Mouse (Mus musculus) neural tube, embryonic 10.5 days (tissue): ENCODE measurements around the gene Col18a1.

ENCODE experiments used
- DNase-seq: peaks from one replicate; pipeline ENCODE4 v3.0.0-alpha.2; 2017; ENCODE audit warnings: low spot score; ENCODE audit errors: extremely low spot score

Col18a1 gene

GRCm38 (mm10) chr10:77068469-77068868, 97.9 kb downstream of the Col18a1 start:
- no peak for DNase-seq

DNA sequence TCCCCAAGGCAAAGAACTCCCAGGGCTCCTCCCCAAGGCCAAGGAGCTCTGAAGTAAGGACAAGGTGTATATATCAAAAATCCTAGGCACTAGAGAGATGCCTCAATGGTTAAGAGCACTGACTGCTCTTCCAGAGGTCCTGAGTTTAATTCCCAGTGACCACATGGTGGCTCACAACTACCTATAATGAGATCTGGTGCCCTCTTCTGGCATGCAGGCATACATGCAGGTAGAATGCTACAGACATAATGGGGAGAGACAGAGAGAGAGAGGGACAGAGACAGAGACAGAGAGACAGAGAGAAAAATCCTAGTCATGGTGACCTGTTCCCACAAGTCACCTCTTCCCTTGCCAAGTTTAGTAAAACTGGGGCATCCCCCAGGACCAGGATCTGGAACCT, 101.7 kb downstream of the Col18a1 start:
- DNase-seq, result no peak

DNA sequence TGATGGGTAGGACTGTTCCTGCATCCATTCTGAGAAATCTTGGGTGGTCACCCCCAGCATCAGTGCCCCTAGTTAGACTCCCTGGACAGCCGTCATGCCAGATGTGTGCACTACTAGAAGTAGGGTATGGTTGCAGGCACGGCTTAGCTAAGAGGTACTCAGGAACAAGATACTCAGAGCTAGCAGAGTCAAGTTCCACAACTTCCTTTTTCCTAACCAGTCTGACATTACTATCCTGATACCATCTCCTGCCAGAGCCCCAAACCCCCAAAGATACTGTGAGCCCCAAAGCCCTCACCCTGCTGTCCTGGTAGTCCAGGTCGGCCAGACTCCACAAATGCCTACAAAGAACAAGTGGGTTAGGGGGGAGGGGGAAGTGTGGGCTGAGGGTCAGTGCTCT, 102.1 kb downstream of the Col18a1 start:
- no peak for DNase-seq

- DNase-seq, result no peak
These were observed 103.8 kb downstream of the Col18a1 start for GRCm38 (mm10) chr10:77062393-77063010.

DNA sequence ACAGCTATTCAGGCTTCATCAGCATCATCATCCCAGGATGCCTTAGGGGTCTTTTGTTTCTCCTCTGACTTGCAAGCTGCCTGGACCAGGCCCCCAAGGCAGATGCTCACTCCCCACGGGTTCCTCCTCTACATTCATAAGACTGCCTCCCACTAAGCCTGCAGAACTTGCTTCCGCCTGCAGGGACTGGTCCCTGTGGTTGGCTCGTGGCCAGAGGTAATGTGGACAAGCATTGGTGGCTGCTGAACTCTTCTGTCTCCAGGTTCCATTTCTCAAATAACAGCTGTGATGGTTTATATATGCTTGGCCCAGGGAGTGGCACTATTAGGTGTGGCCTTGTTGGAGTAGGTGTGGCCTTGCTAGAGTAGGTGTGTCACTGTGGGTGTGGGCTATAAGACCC, 104.9 kb downstream of the Col18a1 start:
- DNase-seq, result no peak

DNA sequence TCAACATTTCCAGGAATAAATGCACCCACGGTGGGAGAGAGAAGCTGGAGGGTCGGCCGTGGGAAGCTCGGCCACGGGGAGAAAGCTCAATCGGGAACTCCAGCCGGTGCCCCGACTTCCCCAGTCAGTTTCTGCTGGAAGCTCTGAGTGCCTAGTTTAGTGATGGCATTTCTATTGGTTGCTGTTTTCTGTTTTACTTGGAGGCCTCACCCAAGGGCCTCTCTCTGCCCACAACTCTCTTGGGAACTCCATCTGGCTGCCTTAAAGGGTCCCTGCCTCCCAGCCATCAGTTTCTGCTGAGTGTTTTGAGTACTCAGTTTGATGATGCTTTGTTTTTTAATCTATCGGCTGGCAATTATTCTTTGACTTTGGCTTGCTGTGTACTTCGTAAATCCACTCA, 109.6 kb downstream of the Col18a1 start:
- DNase-seq, result no peak

DNA sequence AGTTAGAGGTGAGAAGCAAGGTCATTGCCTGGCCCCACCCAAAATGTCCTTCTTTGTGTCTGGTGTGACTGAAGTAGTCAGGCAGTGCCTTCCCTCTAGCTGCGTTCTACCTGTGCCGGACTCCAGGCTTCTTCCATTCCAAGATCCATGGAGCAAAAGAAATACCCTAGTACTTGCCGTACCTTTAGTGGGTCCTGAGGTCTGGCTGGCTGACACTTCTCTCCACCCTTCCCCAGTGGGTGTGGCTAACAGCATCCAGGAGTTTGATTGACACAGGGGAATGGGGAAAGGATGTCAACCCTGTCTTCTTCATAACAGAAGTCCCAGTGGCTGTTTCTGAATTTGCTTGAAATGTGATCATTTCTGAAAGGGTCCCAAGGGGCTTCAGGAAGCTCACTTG, 117.7 kb downstream of the Col18a1 start:
- no peak for DNase-seq

DNA sequence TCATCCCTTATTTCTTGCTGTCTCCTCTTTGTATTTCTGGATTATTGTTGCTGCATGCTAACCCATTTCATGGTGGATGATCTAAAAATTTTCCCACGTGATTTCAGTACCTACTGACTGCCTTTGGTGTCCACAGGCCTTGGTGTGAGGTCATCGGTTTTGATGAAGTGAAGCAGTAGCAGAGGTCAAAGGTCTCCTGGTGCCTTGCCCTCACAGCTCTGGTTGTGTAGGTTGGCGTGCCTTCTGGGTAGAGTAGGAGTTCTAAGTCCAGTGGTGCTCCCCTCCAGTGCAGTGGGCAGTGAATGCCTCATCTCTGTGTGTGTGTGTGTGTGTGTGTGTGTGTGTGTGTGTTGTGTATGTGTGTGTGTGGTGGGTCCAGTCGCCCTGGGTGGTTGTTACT, 118.2 kb downstream of the Col18a1 start:
- DNase-seq, result no peak

DNA sequence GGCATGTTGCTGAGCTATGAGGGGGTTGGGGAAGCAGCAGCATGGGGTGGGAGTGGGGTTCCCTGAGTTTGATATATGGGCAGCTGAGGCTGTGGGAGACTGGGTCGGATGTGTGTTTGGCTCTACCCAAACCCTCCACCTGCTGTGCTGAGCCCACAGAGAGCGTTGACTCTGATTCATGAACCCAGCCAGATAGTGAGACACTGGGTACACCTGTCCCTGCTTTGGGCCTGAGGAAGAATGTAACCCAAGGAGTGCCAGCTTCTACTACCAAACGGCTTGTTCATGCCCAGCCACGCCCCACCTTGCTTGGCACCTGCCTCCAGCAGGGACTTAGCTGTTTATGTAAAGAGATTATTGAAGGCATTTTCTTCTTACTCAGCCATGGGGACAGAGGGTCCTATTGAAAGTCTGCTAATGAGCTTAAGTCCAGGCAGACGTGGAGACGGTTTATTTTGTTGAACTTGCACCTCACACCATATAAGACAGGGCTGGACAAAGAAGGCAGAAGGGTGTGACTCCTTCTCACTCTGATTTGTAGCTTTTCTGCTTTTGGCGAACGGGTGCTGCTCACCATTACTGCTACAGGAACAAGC, 127.7 kb downstream of the Col18a1 start:
- DNase-seq, result no peak

DNA sequence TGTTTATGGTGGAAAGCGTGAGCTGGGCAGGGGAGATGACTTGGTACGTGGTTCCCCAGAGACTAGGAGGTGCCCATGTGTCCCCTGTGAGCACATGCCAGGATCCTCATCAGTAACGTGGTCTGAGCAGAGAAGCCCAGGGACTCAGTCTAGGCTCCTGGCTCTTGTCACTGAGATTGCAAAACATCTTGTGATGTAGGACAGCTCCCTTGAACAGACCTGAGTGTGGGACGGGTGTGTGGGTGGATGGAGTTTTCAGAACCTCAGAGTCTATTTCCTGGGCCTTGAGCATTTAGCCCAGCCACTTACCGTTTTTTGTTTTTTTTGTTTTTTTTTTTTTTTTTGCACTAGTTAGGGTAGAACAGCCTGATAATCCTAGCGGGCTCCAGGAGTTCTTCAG, 130.9 kb downstream of the Col18a1 start:
- no peak for DNase-seq

DNA sequence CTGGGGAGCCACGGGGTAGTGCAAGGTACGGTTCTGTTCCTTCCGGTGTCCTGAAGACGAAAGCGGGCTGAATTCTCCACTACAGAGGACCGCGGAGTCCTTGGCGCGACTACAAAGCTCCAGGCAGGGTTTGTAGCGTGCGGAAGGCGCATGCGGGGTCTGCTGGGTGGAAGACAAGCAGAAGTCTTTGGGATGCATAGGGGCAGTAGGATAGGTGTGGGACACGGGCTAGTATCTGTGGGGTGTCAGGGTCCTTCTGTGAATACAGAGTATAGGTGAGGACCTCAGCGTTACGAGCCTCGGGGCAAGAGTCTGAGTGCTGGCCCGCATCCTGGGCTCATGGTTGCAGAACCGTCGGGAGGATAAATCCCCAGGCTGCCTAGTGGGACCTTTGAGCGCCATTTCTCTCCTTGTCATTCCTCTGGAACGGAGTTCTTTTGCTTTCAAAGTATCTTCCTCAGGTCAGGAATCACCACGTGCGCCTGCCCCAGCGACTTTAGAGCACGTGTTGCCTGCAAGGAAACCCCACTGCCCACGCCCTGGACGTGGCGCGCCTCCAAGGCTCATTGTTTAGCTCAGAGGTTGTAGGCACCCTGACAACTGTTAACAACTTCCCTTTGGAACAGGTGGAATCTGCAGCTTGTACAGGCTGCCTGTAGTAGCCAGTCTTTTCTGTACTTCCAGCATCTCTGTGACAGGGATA, 132.9 kb downstream of the Col18a1 start:
- no peak for DNase-seq

DNA sequence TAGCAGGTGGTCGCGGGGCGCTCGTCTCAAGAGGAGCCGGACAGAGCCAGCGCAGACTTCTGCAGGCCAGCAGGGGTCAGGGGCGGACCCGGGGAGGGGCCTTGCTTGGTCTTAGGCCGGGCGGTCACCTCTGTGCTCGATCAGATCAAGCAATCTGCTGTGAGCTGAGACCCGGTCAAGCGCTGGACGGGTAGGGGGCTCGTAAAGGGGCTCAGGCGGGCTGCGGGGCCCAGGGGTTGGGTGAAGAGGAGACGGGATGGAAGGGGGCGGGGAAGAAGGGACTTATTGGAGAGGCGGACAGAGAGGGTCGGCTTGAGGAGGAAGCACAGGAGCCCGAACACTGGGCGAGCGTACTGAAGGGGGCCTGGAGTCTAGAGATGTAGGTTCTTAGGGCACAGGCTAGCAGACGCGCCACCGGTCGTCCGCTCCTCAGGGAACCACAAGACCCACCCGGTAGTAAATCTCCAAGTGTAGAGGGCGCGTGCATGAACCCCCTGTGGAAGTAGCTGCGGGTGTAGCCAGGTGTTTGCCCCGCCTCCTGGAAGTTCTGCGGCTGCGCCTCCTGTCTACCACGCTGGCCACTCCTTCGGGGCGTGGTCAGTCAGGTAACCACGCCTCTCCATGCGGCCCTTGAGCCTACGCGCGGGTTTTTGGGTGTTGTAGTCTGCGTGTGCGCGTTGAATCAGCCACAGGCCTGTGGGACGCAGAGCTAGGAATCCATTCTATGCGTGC, 133.6 kb downstream of the Col18a1 start:
- DNase-seq, result peak; percentile 92

- no peak for DNase-seq
These were observed 134.5 kb downstream of the Col18a1 start, which contains the start of gene Slc19a1 for GRCm38 (mm10) chr10:77031768-77032375. TSS of gene Slc19a1 (plus strand) at chr10:77032241.

DNA sequence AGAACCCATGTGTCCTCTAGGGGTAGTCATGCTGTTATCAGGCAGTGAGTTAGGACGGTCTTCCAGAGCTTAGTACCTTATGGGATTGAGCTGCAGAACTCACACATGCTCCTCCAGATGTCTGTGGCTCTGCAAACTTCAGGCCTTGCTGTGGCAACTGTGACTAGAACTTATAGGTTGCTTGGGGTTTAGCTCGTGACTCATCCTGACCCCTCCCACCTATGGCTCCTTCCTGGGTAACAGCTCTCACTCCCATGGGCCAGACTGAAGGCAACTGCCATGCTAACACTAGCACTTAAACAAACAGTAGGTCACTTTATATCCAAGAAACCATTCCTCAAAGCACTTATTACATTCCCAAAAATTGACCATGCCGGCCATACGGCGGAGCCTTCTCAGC, 135.7 kb downstream of the Col18a1 start:
- DNase-seq, result no peak

GRCm38 (mm10) chr10:77029761-77030160, 136.6 kb downstream of the Col18a1 start:
- DNase-seq, result no peak

GRCm38 (mm10) chr10:77028782-77029296, 137.5 kb downstream of the Col18a1 start:
- no peak for DNase-seq

DNA sequence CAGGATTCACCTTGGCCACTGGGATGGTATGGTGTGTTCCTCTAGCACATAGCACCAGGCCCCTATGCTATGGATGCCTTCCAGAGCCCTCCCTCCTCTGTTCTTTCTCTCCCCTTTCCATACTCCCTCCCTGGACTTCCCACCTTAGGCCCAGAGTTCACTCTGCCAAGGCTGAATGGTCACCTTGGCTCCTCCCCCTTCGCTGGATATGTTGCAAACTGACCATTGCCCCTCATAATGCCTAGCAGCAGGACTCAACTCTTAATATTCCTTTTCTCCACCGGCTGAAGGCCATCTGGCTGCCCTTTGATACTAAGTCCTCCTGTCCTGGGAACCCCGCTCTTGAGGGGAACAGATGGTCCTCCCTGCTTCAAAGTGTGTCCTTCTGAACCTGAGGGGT, 139.4 kb downstream of the Col18a1 start:
- no peak for DNase-seq

GRCm38 (mm10) chr10:77024231-77024630, 142.1 kb downstream of the Col18a1 start:
- DNase-seq, result no peak

DNA sequence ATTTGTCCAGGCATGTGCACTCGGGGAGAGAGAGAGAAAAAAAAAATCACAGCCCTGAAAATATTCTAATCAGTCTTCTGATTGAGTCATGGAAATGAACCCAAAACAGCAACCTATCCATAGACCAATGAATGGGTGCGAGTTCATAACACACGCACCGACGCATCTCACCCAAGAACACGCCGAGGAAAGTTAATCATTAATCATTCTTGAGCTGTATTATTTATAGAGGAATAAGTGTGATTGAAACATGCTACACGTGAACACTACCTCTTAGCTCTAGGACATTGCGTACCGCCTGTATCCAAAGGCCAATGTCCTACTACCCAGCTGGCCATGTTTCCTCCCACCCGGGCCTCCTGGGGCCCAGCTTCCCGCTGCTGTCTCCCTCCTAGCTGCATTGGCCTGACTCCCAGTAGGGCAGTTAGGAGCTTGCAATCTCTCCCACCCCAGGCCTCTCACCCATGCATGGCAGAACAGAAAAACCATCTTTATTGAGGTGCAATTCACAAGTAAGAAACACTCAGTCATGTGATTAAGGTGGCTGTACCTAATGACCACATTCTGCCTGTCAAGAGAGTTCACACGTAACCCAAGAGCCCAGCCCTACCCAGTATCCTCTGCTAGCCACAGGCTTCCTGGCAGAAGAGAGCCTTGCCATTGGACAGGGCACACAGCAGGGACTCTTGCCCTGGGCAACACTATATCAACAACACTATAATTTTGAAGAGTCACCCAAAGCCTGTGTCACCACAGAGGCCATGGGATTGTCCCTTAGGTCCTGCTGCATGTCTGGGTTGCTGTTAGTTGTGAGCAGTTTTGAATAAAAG, 143.8 kb downstream of the Col18a1 start:
- no peak for DNase-seq

DNA sequence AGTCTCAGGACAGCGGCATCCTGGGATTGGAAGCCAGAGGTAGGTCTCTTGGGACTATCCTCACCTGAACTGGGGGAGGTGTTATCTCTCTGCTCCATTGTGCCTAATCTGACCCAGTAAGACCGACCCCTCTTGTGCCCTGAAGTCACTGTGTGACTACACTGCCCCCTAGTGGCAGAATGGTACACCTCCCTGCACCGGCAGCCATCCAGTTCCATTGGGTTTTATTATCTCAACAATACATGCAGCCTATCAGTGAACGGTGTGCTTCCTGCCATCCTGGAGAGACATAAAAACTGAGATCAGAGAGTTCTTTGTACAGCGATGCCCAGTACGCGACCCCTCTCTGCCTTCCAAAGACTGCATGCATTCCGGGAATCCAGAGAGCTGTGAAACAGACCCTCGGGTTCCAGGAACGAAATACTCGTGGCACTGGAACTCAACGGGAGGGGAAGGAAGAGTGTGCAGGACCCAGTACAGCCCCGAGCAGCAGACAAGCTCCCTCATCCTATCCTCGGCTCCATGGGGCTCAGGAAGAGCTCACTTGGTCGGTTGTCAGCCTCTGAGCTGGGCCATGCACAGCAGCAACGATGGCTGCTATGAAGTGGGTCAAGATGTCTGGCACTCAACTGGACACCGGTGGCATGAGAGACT, 144.8 kb downstream of the Col18a1 start:
- DNase-seq, result peak; percentile 89
